Mouse (Mus musculus) midbrain, postnatal 0 days (tissue): ENCODE results near the gene Depdc1b. TPM values are rescaled to one million over a fixed set of nuclear protein-coding genes. Genes with fewer than 3 reads are reported as not detected.
A peak's percentile ranks its signal among the peaks of the same experiment; 100 is the strongest.

ENCODE experiments used
- ATAC-seq: fragments of 200-750 bp; cut with Nextera tagmentation; 2 replicates; pipeline ENCODE4 v1.8.0; 2017; ENCODE audit warnings: moderate number of reproducible peaks, mild to moderate bottlenecking, moderate TSS enrichment, moderate library complexity; ENCODE audit not compliant: low FRiP score
- DNase-seq: peaks from one replicate; pipeline ENCODE4 v3.0.0-alpha.2; 2015; ENCODE audit warnings: low spot score
- H3K27ac ChIP-seq: fragments of 300-500 bp; sonication (generic); 2 replicates; pipeline ENCODE4 v1.5.1; 2014; ENCODE audit warnings: low read depth, mild to moderate bottlenecking, low read length, mixed read lengths
- H3K27me3 ChIP-seq: fragments of 300-500 bp; sonication (generic); 2 replicates; pipeline ENCODE4 v1.6.1; 2014; ENCODE audit warnings: low read length, control low read depth, mixed read lengths; ENCODE audit not compliant: insufficient read depth
- H3K36me3 ChIP-seq: fragments of 300-500 bp; sonication (generic); 2 replicates; pipeline ENCODE4 v1.6.1; 2014; ENCODE audit warnings: low read length, control low read depth, mixed read lengths; ENCODE audit not compliant: insufficient read depth
- H3K4me1 ChIP-seq: fragments of 300-500 bp; sonication (generic); 2 replicates; pipeline ENCODE4 v1.6.1; 2014; ENCODE audit warnings: mild to moderate bottlenecking, control low read depth, antibody characterized with exemption, low read length, mixed read lengths; ENCODE audit not compliant: insufficient read depth
- H3K4me2 ChIP-seq: fragments of 300-500 bp; sonication (generic); 2 replicates; pipeline ENCODE4 v1.6.1; 2014; ENCODE audit warnings: low read depth, mild to moderate bottlenecking, low read length, mixed read lengths; ENCODE audit not compliant: poor library complexity, severe bottlenecking
- H3K4me3 ChIP-seq: fragments of 300-500 bp; sonication (generic); 2 replicates; pipeline ENCODE4 v1.5.1; 2014; ENCODE audit warnings: low read depth, mild to moderate bottlenecking, low read length, moderate library complexity
- H3K9ac ChIP-seq: fragments of 300-500 bp; sonication (generic); replicated peaks from 2 replicates; pipeline ENCODE4 v1.6.1; 2014; ENCODE audit warnings: mild to moderate bottlenecking, low read length, moderate library complexity, mixed read lengths; ENCODE audit not compliant: poor library complexity, severe bottlenecking
- H3K9me3 ChIP-seq: fragments of 300-500 bp; sonication (generic); 2 replicates; pipeline ENCODE4 v1.6.1; 2016; ENCODE audit warnings: low read length, control low read depth
- CTCF ChIP-seq: IDR thresholded peaks from 2 replicates; pipeline ENCODE4 v1.5.1; 2016; ENCODE audit warnings: antibody characterized with exemption, mild to moderate bottlenecking
- whole genome bisulfite sequencing: fragments of 180-500 bp; shearing (Covaris S2); extraction: QIAGEN DNeasy Blood & Tissue Kit; methylation state at CpG from one replicate; pipeline ENCODE4 v1.1.7; 2014; 5-methylcytosine and 5-hydroxymethylcytosine counted together
- polyA plus RNA-seq: library from polyadenylated mRNA; unstranded; fragments of >200 nt; fragmentation: Nextera tagmentation; extraction: Ambion mirVana; gene quantifications from 2 replicates; pipeline ENCODE4 v1.2.1, GENCODE M21; 2015
- total RNA-seq: library from RNA; depleted of rRNA; stranded (reverse); fragments of >200 nt; gene quantifications from 2 replicates; pipeline ENCODE4 v1.2.3, GENCODE M21; 2014

The Depdc1b gene
- total and polyA plus RNA-seq, 2 experiments from 2014 or later: 0.64 to 1.0 TPM

- TF ChIP-seq CTCF: no peak
- Histone ChIP-seq H3K4me3 (no peak overlapping the region), H3K4me2 (no peak overlapping the region), H3K9ac (no peak overlapping the region), H3K36me3 (no peaks in the 10 kb centered on the region), H3K27ac (no peak overlapping the region), H3K27me3 (no peaks in the 10 kb centered on the region), H3K9me3 (no peaks in the 10 kb centered on the region), H3K4me1 (no peaks in the 10 kb centered on the region)
- no peak for DNase-seq
- no peak for ATAC-seq
- 46% methylated on average over 5 of the region's 5 CpGs for WGBS
Measured at GRCm38 (mm10) chr13:108273456-108273855, 42.7 kb upstream of the Depdc1b start.

- WGBS: 45% methylated on average over 1 of the region's 1 CpGs
- DNase-seq: no peak
- ATAC-seq: no peak
Measured at GRCm38 (mm10) chr13:108276561-108276960, 39.6 kb upstream of the Depdc1b start.

GRCm38 (mm10) chr13:108277320-108277719, 38.8 kb upstream of the Depdc1b start:
- H3K4me2 ChIP-seq: no peak overlapping the region
- H3K9ac ChIP-seq: no peak overlapping the region
- TF ChIP-seq CTCF: no peak
- H3K27me3 ChIP-seq: no peaks in the 10 kb centered on the region
- H3K36me3 ChIP-seq: no peaks in the 10 kb centered on the region
- DNase-seq (no peak), ATAC-seq (no peak)
- no peaks in the 10 kb centered on the region for H3K4me1 ChIP-seq
- no peak overlapping the region for H3K4me3 ChIP-seq
- no peaks in the 10 kb centered on the region for H3K9me3 ChIP-seq
- WGBS: 80% methylated on average over 7 of the region's 7 CpGs
- no peak overlapping the region for H3K27ac ChIP-seq

More at GRCm38 (mm10) chr13:108276561-108276960, 39.6 kb upstream of the Depdc1b start:
- Histone ChIP-seq H3K9me3 (no peaks in the 10 kb centered on the region), H3K4me3 (no peak overlapping the region), H3K4me1 (no peaks in the 10 kb centered on the region), H3K9ac (no peak overlapping the region), H3K27ac (no peak overlapping the region), H3K4me2 (no peak overlapping the region), H3K27me3 (no peaks in the 10 kb centered on the region), H3K36me3 (no peaks in the 10 kb centered on the region)
- TF ChIP-seq CTCF: no peak

- Histone ChIP-seq H3K4me2 (no peak overlapping the region), H3K27ac (0 out of 2 replicates have a peak overlapping the region, but pooled peaks have one; percentile 4), H3K9me3 (no peaks in the 10 kb centered on the region), H3K27me3 (no peaks in the 10 kb centered on the region), H3K4me1 (no peaks in the 10 kb centered on the region), H3K9ac (no peak overlapping the region), H3K4me3 (no peak overlapping the region), H3K36me3 (no peaks in the 10 kb centered on the region)
- ATAC-seq (no peak), DNase-seq (peak; percentile 24)
- 69% methylated on average over 6 of the region's 6 CpGs for WGBS
- no peak for TF ChIP-seq CTCF
Measured at GRCm38 (mm10) chr13:108278592-108278991, 37.5 kb upstream of the Depdc1b start.

GRCm38 (mm10) chr13:108284312-108284711, 31.8 kb upstream of the Depdc1b start:
- TF ChIP-seq CTCF: no peak

GRCm38 (mm10) chr13:108287953-108288352, 28.2 kb upstream of the Depdc1b start:
- H3K27me3 ChIP-seq: no peaks in the 10 kb centered on the region
- H3K9ac ChIP-seq: no peak overlapping the region
- H3K36me3 ChIP-seq: no peaks in the 10 kb centered on the region
- DNase-seq (no peak), ATAC-seq (no peak)
- H3K9me3 ChIP-seq: no peaks in the 10 kb centered on the region
- TF ChIP-seq CTCF: no peak
- no peak overlapping the region for H3K4me2 ChIP-seq
- 76% methylated on average over 3 of the region's 3 CpGs for WGBS
- no peak overlapping the region for H3K27ac ChIP-seq
- no peaks in the 10 kb centered on the region for H3K4me1 ChIP-seq
- no peak overlapping the region for H3K4me3 ChIP-seq

More at GRCm38 (mm10) chr13:108284312-108284711, 31.8 kb upstream of the Depdc1b start:
- no peak overlapping the region for H3K27ac ChIP-seq
- no peak overlapping the region for H3K4me3 ChIP-seq
- no peaks in the 10 kb centered on the region for H3K9me3 ChIP-seq
- 98% methylated on average over 2 of the region's 2 CpGs for WGBS
- H3K27me3 ChIP-seq: no peaks in the 10 kb centered on the region
- no peak overlapping the region for H3K9ac ChIP-seq
- H3K4me2 ChIP-seq: no peak overlapping the region
- H3K36me3 ChIP-seq: no peaks in the 10 kb centered on the region
- no peaks in the 10 kb centered on the region for H3K4me1 ChIP-seq
- ATAC-seq (no peak), DNase-seq (no peak)
